Comparison of ENCODE assay signal across 7 mouse cellular contexts in genomic region chr5:115011519-115012261, GRCm38 (mm10). TPM values are rescaled to one million over a fixed set of nuclear protein-coding genes. Genes with fewer than 3 reads are reported as not detected.
DNase-seq lines count a peak whose midpoint lies in the region; ATAC-seq and TF ChIP-seq lines count a peak whose summit lies in the region.

No protein-coding gene starts in this region.

- no peak for TF ChIP-seq CTCF in cortical plate, adult 2 months (IDR thresholded peaks at IDR 0.05; ENCODE audit: extremely low read depth, insufficient read depth, low read length)

- H3K4me3 ChIP-seq in cortical plate, adult 2 months (ENCODE audit: insufficient read depth, low read length): peak overlapping the region; percentile 85

- TF ChIP-seq POLR2A in cortical plate, adult 2 months (IDR thresholded peaks at IDR 0.05; ENCODE audit: extremely low read depth, insufficient read depth, low read length): no peak

- peaks cover 9% of the 10 kb centered on the region; the same call in 1 of the 2 replicates for H3K4me1 ChIP-seq in cortical plate, adult 2 months (ENCODE audit: control insufficient read depth, insufficient read depth, low read length)

- peak overlapping the region; percentile 91 for H3K27ac ChIP-seq in cortical plate, adult 2 months (ENCODE audit: insufficient read depth, low read length)

- peak; percentile 67 to 86 for DNase-seq in adrenal gland, adult (ENCODE audit: inconsistent age in 2 of 2, low spot score in 1 of 2)
- DNase-seq in gastrocnemius, adult 8-10 months (ENCODE audit: low spot score in 2 of 2): peak; percentile 24 to 39
- peak; percentile 72 for DNase-seq in induced T-regulatory cell, adult 2 months (ENCODE audit: low read depth)
- peak; percentile 58 to 67 for DNase-seq in left cerebral cortex, postnatal 36 days (ENCODE audit: low spot score in 2 of 2)
- peak; percentile 63 for DNase-seq in right cerebral cortex, postnatal 25 days

- peak; percentile 28 for ATAC-seq in megakaryocyte-erythroid progenitor cell, adult 5-6 weeks (replicated peaks; ENCODE audit: low FRiP score, low TSS enrichment, poor library complexity, severe bottlenecking)

- intact Hi-C loops in left cerebral cortex, postnatal 36 days (cut with DNase I): loop anchor here (5.0 kb wide), 1 partner anchor 71 kb away; no protein-coding TSS in a partner anchor

RNA-seq across cellular contexts. Expression of gene Sppl3, which starts 0.8 kb away (rescaled TPM):
- polyA plus RNA-seq in cortical plate, adult 2 months (2012; rRNA removed): 66.4 and 68.5 TPM in 2 replicates
- 10 to 100 TPM; 18.2 to 20.9 (median 20.0) TPM for total RNA-seq in gastrocnemius, adult 8-10 months (2022)
- total RNA-seq in left cerebral cortex, postnatal 36 days (2021): 10 to 100 TPM; 87.1 to 96.8 TPM
- 47.2 and 47.5 TPM in 2 replicates for total RNA-seq in megakaryocyte-erythroid progenitor cell, adult 5-6 weeks (2014; fragmentation: Nextera tagmentation)
- 20.0 and 23.0 TPM in 2 replicates for total RNA-seq in megakaryocyte-erythroid progenitor cell, adult 5-6 weeks (2017)

RNA-seq across cellular contexts. Expression of gene Hnf1a, which starts 40.8 kb away (rescaled TPM):
- polyA plus RNA-seq in cortical plate, adult 2 months (2012; rRNA removed): not detected in 2 replicates
- total RNA-seq in gastrocnemius, adult 8-10 months (2022): not detected
- total RNA-seq in left cerebral cortex, postnatal 36 days (2021): not detected
- not detected in 2 replicates for total RNA-seq in megakaryocyte-erythroid progenitor cell, adult 5-6 weeks (2014; fragmentation: Nextera tagmentation)
- total RNA-seq in megakaryocyte-erythroid progenitor cell, adult 5-6 weeks (2017): not detected in 2 replicates

Comparison
In these comparisons a context has a peak if more than half of its experiments do, and no peak if none do; other contexts are left out.
1. Peak in every context shown above with its lines: DNase-seq, ATAC-seq, H3K4me3 ChIP-seq and H3K27ac ChIP-seq.